Mouse (Mus musculus) spleen, adult 18-20 months (tissue): ENCODE results near the gene Dynlt1c.
"Not testable (repeated sequence)": the region's sequence is repeated elsewhere in the genome, so short reads cannot be mapped to it uniquely, and the experiment has no call there.

Source experiments
- DNase-seq, 2 experiments: peaks; one replicate each; pipeline ENCODE4 v3.0.0; 2022; ENCODE audit warnings: mixed read lengths in 2 of 2

Dynlt1c gene

DNA sequence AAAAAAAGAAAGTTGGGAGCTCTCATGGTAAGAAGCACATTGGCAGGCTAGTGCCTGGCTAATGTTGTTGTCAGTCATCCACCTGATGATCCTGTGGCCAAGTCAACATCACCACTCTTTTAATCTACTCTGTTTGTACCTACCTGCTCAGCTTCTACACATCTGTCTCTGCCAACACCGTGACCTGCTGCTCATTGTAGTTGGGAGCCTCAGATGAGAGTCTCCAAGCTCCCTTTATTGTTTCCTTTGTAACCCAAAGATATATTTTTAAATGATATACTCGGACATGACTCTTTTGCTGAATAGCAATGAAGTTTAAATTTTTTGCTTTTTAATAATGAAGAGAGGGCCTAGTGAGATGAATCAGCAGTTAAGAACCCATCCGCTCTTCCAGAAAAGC, 55.0 kb downstream of the Dynlt1c start:
- not testable (repeated sequence) for DNase-seq

DNA sequence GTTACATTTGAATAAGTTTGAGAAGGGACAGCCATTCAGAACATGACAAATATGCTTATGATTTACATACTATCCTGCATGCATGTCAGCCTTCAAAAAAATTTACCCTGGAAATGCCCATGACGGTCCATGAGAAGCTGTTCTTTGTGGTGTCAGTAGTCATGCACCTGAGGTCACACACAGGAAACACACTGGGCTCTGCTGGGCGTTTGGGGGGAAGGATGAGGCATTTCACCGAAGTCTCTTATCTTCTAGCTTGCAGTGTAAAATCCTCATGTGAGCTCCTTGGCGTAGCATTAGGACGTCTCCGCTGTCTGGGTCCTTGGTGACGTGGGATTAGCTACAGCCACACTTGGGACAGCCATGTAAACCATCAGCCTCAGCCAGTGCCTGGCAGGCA, 57.3 kb downstream of the Dynlt1c start, which contains the start of gene Sytl3:
TSS of gene Sytl3 (plus strand) at position 293 of the 400 bp plus-strand sequence.
- DNase-seq = peak in 1 of 2 experiments; percentile 32
